Mouse (Mus musculus) stomach, embryonic 15.5 days (tissue): Measurements from ENCODE around the gene Col26a1. TPM values are rescaled to one million over a fixed set of nuclear protein-coding genes. Genes with fewer than 3 reads are reported as not detected.

Source experiments
- ATAC-seq: fragments of 200-750 bp; cut with Nextera tagmentation; 2 replicates; pipeline ENCODE4 v1.8.0; 2017; ENCODE audit warnings: low read depth, moderate number of reproducible peaks, moderate TSS enrichment; ENCODE audit not compliant: insufficient read depth, low FRiP score
- H3K27ac ChIP-seq: fragments of 300-500 bp; sonication (generic); 2 replicates; pipeline ENCODE4 v1.5.1; 2015; ENCODE audit warnings: mild to moderate bottlenecking, inconsistent platforms
- H3K27me3 ChIP-seq: fragments of 300-500 bp; sonication (generic); replicated peaks from 2 replicates; pipeline ENCODE4 v1.6.1; 2015; ENCODE audit warnings: inconsistent platforms
- H3K36me3 ChIP-seq: fragments of 300-500 bp; sonication (generic); 2 replicates; pipeline ENCODE4 v1.6.1; 2015; ENCODE audit warnings: inconsistent platforms
- H3K4me1 ChIP-seq: fragments of 300-500 bp; sonication (generic); 2 replicates; pipeline ENCODE4 v1.6.1; 2015; ENCODE audit warnings: inconsistent platforms
- H3K4me2 ChIP-seq: fragments of 300-500 bp; sonication (generic); 2 replicates; pipeline ENCODE4 v1.6.1; 2015; ENCODE audit warnings: mild to moderate bottlenecking, inconsistent platforms
- H3K4me3 ChIP-seq: fragments of 300-500 bp; sonication (generic); replicated peaks from 2 replicates; pipeline ENCODE4 v1.5.1; 2015; ENCODE audit warnings: inconsistent platforms
- H3K9ac ChIP-seq: fragments of 300-500 bp; sonication (generic); 2 replicates; pipeline ENCODE4 v1.6.1; 2015; ENCODE audit warnings: inconsistent platforms
- H3K9me3 ChIP-seq: fragments of 300-500 bp; sonication (generic); 2 replicates; pipeline ENCODE4 v1.6.1; 2016; ENCODE audit warnings: inconsistent platforms
- WGBS: fragments of 180-500 bp; shearing (Covaris S2); methylation state at CpG from one replicate; pipeline ENCODE4 v1.1.7; 2015; 5-methylcytosine and 5-hydroxymethylcytosine counted together
- polyA plus RNA-seq: library from polyadenylated mRNA; unstranded; fragments of >200 nt; fragmentation: Nextera tagmentation; extraction: Ambion mirVana; gene quantifications from 2 replicates; pipeline ENCODE4 v1.2.1, GENCODE M21; 2015

The Col26a1 gene
- polyA plus RNA-seq, 1 experiment from 2014 or later = 20.6 TPM

DNA sequence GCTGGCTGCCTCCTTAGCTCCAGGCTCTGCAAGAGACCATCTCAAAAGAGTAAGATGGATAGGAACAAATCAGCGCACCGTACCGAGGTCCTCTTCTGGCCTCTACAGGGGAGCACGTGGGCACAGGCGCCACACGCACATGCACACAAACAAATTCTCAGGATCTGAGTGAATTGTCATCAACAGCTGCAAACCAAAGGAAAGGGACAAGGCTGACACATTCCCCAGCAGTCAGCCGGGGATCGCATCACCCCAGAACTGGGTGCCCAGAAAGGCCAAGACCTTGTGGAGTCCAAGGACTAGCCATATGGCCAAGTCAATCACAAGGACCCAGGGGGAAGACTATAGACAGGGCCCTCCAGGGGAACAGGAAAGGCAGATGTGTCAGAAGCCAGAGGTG, 10.6 kb downstream of the Col26a1 start:
- ATAC-seq = no peak
- Histone ChIP-seq H3K36me3 (no peaks in the 10 kb centered on the region), H3K27ac (no peak overlapping the region), H3K9ac (no peak overlapping the region), H3K4me3 (no peak overlapping the region), H3K9me3 (no peaks in the 10 kb centered on the region), H3K4me1 (no peaks in the 10 kb centered on the region; the same call in 1 of the 2 replicates), H3K27me3 (no peaks in the 10 kb centered on the region), H3K4me2 (no peak overlapping the region)
- 72% methylated on average over 8 of the region's 8 CpGs for WGBS

DNA sequence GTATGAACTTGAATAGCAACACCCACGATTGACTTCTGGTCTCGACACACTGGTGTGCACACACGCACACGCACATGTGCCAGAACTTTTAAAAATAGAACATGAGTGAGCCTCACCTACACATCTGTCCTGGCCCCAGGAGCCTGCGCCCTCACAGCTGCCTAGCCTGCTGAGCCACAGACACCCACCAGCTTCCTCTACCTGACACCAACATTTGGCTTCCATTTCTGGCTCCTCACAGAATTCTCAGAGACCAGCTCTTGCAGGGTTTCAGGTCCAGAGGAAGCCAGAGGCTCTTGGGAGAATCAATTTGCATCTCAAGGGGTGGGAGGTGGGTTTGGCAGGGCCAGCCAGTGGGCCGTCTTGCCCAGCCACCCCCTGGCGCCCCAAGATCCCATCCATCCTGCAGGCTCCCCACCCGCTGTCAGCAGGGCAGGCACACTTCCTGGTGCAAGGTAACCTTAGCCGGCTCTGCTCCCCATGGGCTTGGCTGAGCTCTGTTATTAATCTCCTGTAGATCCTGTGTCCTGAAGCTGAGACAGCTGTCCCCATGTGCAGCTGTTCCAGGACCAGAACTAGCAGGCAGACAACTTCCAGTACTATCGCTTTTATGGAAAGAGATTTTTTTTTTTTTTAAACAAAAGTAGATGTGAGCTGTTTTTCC, 13.4 kb downstream of the Col26a1 start:
- Histone ChIP-seq H3K27ac (peak overlapping the region; percentile 5), H3K9me3 (no peaks in the 10 kb centered on the region), H3K4me3 (no peak overlapping the region), H3K4me1 (no peaks in the 10 kb centered on the region; the same call in 1 of the 2 replicates), H3K4me2 (no peak overlapping the region), H3K27me3 (no peaks in the 10 kb centered on the region), H3K9ac (no peak overlapping the region), H3K36me3 (no peaks in the 10 kb centered on the region)
- 43% methylated on average over 10 of the region's 10 CpGs for WGBS
- no peak; the same call in 1 of the 2 replicates for ATAC-seq

DNA sequence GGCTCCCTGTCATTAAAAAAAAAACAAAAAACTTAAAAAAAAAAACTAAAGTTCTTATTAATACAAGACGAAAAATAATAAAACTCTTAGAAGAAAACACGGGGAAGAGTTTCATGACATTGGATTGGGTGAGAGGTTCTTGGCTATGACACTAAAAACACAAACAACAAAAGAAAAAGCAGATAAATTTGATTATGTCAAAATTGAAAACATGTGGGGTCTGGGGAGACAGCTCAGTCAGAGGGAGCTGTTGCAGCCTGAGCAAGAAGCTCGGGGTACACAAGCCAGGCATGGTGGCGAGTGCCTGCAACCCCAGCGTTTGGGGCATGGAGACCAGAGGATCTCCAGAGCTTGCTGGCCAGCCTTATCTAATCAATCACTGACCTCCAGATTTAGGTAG, 15.3 kb downstream of the Col26a1 start:
- H3K27me3 ChIP-seq = no peaks in the 10 kb centered on the region
- peaks cover 6% of the 10 kb centered on the region; the same call in 1 of the 2 replicates for H3K4me1 ChIP-seq
- H3K27ac ChIP-seq = no peak overlapping the region
- ATAC-seq = no peak
- no peaks in the 10 kb centered on the region for H3K36me3 ChIP-seq
- H3K4me2 ChIP-seq = no peak overlapping the region
- WGBS = 76% methylated on average over 5 of the region's 5 CpGs
- no peaks in the 10 kb centered on the region for H3K9me3 ChIP-seq
- H3K9ac ChIP-seq = no peak overlapping the region
- H3K4me3 ChIP-seq = no peak overlapping the region

DNA sequence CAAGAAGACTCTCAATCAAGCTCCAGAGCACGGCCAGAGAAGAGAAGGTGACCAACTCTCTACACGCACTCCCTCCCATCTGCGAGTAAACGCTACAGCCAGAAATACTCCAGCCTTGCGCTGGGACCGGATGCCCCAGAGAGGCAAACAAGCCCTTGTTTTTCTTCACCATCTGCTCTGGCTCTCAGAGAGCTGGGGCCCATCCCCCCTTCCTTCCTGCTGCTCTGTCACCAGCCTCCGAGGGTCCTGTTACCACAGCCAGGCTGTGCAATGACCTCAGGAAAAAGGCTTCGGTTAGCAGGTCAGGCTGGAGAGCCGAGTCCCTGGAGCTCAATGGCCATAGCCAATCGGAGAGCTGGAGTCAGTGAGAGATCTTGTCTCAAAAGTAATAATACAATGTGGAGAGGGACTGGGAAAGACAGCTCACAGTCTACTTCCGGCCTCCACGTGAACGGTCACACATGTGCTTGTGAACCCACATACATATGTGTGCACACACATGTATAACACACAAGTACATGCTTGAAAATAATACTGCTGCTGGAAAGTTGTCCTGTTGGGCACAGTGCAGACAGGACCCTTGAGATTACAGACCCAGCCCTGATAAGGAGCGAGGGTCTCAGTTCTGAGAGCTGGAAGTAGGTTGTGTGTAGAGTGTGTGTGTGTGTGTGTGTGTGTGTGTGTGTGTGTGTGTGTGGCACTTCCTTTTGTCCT, 18.9 kb downstream of the Col26a1 start:
- no peak overlapping the region for H3K4me3 ChIP-seq
- WGBS = 15% methylated on average over 14 of the region's 14 CpGs
- no peak overlapping the region for H3K4me2 ChIP-seq
- peak; percentile 76 for ATAC-seq
- peak overlapping the region; percentile 85 for H3K27ac ChIP-seq
- no peaks in the 10 kb centered on the region for H3K36me3 ChIP-seq
- no peaks in the 10 kb centered on the region for H3K9me3 ChIP-seq
- peaks cover 6% of the 10 kb centered on the region; the same call in 1 of the 2 replicates for H3K4me1 ChIP-seq
- H3K9ac ChIP-seq = no peak overlapping the region
- H3K27me3 ChIP-seq = no peaks in the 10 kb centered on the region

DNA sequence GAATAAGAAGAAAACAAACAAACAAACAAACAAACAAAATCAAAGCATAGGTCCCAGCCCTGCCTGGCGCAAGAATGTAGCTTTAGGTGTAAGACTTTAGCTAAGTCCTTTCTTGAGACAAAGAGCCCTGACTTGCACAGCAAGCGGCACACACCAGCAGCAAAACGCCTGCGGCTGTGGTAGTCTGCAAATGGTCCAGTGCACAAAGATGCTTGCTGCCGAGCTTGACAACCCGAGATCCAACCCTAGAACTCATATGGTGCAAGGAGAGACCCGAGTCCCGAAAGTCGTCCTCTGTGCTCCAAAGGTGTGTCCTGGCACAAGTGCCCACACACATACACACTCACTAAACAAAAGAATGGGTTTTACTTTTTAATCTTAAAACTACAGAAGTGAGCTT, 19.7 kb downstream of the Col26a1 start:
- no peak overlapping the region for H3K4me2 ChIP-seq
- no peaks in the 10 kb centered on the region for H3K9me3 ChIP-seq
- WGBS = 54% methylated on average over 9 of the region's 9 CpGs
- no peak for ATAC-seq
- H3K4me1 ChIP-seq = peaks cover 6% of the 10 kb centered on the region; the same call in 1 of the 2 replicates
- H3K4me3 ChIP-seq = no peak overlapping the region
- H3K27ac ChIP-seq = peak overlapping the region; percentile 85
- no peaks in the 10 kb centered on the region for H3K36me3 ChIP-seq
- no peaks in the 10 kb centered on the region for H3K27me3 ChIP-seq
- no peak overlapping the region for H3K9ac ChIP-seq

DNA sequence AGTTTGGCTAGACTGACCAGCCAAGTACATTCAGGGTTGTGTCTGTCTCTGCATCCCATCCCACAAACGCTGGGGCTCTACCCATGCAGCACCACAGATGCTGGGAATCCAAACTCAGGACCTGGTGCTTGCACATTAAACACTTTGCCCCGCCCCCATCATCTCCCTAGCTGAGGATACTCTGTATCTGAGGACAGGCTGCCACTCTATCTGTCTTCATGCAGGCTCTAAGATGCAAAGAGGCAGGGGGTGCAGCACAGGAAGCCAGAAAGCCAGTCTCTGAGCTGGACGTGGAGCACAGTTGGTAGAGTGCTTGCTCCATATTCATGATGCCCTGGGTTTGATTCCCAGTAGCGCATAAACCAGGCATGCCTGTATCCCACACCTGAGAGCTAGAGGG, 20.2 kb downstream of the Col26a1 start:
- no peaks in the 10 kb centered on the region for H3K36me3 ChIP-seq
- WGBS = 50% methylated on average over 4 of the region's 4 CpGs
- H3K27ac ChIP-seq = peak overlapping the region; percentile 85; the same call in 1 of the 2 replicates
- H3K4me3 ChIP-seq = no peak overlapping the region
- no peaks in the 10 kb centered on the region for H3K9me3 ChIP-seq
- H3K4me1 ChIP-seq = peaks cover 6% of the 10 kb centered on the region; the same call in 1 of the 2 replicates
- no peak overlapping the region for H3K4me2 ChIP-seq
- no peak overlapping the region for H3K9ac ChIP-seq
- no peak for ATAC-seq
- no peaks in the 10 kb centered on the region for H3K27me3 ChIP-seq

DNA sequence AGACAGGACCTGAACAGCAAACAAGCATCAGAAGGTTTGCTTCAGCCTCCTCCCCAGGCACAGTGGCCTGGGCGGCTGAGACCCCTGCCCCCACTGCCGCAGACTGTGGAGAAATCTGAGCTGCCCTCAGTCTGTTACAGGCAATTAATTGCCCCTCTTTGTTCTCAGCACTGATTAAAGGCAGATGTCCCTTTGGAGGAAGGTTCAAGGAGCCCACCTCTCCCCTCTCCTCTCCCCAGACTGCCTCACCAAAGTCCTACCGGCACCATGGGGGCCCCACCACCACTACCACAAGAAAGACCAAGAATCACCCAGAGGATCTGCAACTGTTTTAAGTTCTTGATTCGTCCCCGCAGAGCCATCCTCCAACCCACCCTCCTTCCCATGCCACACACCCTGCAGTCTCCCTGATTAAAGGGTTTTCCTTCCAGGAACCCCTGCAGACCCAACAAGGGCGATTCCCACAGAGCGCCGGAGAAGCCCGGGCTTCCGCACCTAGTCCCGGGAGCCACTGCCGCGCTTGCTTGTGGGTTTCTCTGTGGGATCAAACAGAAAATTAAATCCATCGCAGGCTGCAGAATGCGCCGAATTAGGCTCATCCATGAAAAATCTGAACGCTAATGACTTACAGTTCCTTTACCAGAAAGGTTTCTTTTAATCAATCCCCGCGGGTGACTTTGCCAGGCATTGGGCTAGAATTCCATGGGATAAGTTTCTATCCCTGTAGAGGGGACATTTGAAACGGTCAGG, 21.6 kb downstream of the Col26a1 start:
- peak overlapping the region; percentile 32; the same call in 1 of the 2 replicates for H3K4me2 ChIP-seq
- H3K36me3 ChIP-seq = no peaks in the 10 kb centered on the region
- H3K9me3 ChIP-seq = no peaks in the 10 kb centered on the region
- no peak overlapping the region for H3K27ac ChIP-seq
- H3K9ac ChIP-seq = no peak overlapping the region
- H3K4me1 ChIP-seq = peaks cover 6% of the 10 kb centered on the region; the same call in 1 of the 2 replicates
- no peak overlapping the region for H3K4me3 ChIP-seq
- no peak for ATAC-seq
- WGBS = 22% methylated on average over 20 of the region's 20 CpGs
- no peaks in the 10 kb centered on the region for H3K27me3 ChIP-seq

DNA sequence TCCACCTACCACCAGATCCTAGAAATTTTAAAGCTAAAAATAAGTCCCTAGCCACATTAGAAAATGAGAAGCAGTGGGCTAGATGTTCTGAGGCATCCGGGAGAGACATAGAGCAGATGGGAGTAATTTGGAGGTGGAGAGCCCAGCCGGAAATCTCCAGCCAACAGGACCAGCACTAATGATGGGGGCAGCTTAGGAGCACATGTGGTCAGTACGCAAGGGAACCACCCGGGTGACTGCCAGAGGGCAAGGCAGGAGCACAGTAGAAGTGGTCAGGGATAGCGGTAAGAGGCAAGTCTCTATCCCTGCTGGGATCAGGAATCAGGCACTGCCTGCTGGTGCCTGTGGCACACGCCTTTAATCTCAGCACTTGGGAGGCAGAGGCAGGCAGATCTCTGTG, 32.3 kb downstream of the Col26a1 start:
- no peak for ATAC-seq
- no peak overlapping the region for H3K4me3 ChIP-seq
- WGBS = 90% methylated on average over 6 of the region's 6 CpGs

DNA sequence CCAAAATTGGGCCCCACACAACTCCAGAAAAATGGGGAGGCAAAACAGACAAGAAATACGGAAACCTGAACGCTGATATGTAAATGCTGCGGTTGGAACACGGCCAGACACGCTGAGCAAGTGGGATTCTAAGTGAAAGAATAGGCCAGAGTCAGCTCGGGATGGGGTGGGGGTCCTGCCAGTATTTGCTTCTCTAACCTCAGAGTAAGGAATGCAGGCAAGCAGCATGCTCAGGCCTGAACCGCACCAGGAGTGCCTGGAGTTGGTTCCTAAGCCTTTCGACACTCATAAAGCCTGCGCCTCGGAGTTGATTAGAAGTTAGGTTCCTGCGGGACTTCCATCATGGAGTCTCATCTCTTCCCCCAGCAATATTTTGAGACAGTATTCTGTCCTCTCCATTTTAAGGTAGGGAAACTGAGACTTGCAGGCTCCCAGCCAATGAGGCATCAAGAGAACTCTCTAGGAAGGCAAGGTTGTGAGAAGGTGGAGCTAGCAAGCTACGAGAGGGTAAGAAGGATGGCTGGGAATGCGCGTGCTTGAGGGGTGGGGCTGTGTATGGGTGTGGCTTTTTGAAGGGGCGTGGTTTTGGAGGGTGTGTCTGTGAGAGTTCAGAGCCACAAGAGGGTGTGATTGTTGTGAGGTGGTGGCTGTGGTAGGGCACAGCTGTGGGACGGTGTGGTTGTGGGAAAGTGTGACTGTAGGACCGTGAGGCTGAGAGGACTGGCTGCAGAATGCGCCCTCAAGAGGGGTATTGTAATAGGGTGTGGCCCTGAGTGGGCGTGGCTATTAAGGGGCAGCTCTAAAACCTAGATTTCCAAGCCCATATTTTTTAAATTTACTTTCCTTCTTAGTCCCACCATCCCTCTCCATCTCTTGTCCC, 36.4 kb downstream of the Col26a1 start:
- WGBS = 76% methylated on average over 19 of the region's 19 CpGs
- H3K4me2 ChIP-seq = no peak overlapping the region
- H3K27me3 ChIP-seq = no peaks in the 10 kb centered on the region
- ATAC-seq = no peak
- H3K36me3 ChIP-seq = no peaks in the 10 kb centered on the region
- H3K9me3 ChIP-seq = no peaks in the 10 kb centered on the region
- no peak overlapping the region for H3K9ac ChIP-seq
- H3K4me3 ChIP-seq = no peak overlapping the region
- H3K27ac ChIP-seq = no peak overlapping the region
- H3K4me1 ChIP-seq = no peaks in the 10 kb centered on the region

More for the DNA sequence above, 32.3 kb downstream of the Col26a1 start:
- no peak overlapping the region for H3K9ac ChIP-seq
- H3K4me1 ChIP-seq = no peaks in the 10 kb centered on the region
- no peaks in the 10 kb centered on the region for H3K36me3 ChIP-seq
- H3K4me2 ChIP-seq = no peak overlapping the region
- H3K27ac ChIP-seq = no peak overlapping the region
- H3K27me3 ChIP-seq = no peaks in the 10 kb centered on the region
- H3K9me3 ChIP-seq = no peaks in the 10 kb centered on the region

DNA sequence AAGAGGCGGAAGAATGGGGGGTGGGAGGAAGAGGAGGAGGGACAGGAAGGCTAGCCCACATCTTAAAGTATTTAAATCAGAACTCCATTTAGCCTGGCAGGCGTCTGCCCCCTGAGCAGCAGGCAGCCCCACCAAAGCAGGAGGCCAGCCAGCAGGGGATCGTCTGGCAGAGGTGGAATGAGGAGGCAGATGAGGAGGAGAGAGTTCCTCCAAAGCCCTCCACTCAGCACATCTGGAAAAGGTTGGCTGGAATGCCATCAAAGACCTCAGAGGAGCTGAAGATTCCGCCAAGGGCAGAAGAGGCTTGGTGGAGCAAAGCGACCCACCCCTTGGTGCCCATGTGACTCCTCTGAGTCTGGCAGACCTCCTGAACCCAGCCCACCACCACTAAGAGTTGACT, 39.1 kb downstream of the Col26a1 start:
- Histone ChIP-seq H3K27me3 (no peaks in the 10 kb centered on the region), H3K36me3 (no peaks in the 10 kb centered on the region), H3K4me1 (no peaks in the 10 kb centered on the region), H3K4me3 (no peak overlapping the region), H3K9ac (no peak overlapping the region), H3K4me2 (no peak overlapping the region), H3K27ac (no peak overlapping the region), H3K9me3 (no peaks in the 10 kb centered on the region)
- ATAC-seq = no peak
- 51% methylated on average over 5 of the region's 5 CpGs for WGBS

DNA sequence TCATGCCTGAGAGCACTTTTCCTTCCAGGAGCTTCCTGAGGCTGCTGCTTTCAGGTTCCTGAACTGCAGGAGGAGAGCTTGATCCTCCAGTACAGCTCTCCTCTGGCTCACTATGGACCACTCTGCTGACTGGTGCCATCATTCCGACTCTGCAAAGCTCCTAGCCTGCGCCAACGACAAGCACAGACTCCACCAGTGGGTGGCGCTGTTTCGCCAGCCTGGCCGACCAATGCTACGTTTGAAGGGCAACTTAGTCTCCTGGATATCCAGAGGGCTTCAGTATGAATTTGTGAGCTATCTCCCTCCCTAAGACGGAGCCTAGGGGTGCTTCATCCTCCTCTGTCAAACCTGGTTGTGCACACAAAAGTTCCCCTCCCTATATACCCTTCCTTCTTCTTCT, 43.0 kb downstream of the Col26a1 start:
- H3K4me3 ChIP-seq = no peak overlapping the region
- no peak overlapping the region for H3K27ac ChIP-seq
- no peaks in the 10 kb centered on the region for H3K4me1 ChIP-seq
- H3K9me3 ChIP-seq = no peaks in the 10 kb centered on the region
- 9% methylated on average over 8 of the region's 8 CpGs for WGBS
- no peak for ATAC-seq
- no peak overlapping the region for H3K4me2 ChIP-seq
- H3K27me3 ChIP-seq = no peaks in the 10 kb centered on the region
- no peak overlapping the region for H3K9ac ChIP-seq
- no peaks in the 10 kb centered on the region for H3K36me3 ChIP-seq
